Mouse (Mus musculus): ENCODE measurements around the gene Elavl3.

DNA sequence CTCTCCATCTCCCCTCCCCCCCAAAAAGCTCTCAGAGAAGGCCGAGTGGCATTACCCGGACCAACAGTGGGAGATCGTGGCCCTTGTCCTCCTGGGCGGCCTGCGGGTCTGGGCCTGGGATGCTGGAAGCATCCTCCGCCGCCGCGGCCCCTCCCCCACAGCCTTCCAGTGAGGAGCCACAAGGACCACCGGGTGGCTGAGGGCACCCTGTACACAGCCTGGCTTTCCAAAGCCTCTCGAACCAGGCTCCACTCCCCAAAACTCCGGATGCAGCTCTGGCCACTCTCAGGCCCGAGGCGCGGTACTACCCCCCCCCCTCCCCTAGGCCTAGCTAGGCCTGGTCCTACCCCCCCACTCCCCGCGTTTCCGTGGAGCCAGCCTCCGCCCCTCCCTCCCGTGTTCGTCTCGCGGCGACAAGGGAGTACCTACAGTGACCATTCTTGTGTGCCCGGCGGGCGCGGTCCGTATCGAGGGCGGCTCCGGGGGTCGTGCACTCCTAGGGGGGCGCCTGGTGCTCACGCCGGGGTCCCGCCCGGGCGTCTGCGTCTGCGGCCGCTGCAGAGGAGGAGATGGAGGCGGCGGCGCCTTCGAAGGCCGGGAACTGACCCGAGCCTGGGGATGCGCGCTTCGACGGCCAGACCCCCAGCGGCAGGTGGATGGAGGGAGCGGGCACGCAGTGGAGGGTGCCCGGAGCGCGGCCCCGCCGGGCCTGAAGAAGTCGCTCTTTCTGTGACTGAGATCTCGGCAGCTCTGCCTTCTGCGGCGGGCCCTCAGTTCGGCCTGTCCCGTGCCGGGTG lies 464 bp downstream of the Elavl3 start:
- TF ChIP-seq GATA1 (IDR thresholded peaks at IDR 0.05; ENCODE audit: low read length) (no peak), TAL1 (IDR thresholded peaks at IDR 0.05; ENCODE audit: low read length) (no peak)
